Mouse (Mus musculus) erythroblast, embryonic 14.5 days (primary cell): ENCODE results near the gene Nr2f2. TPM values are rescaled to one million over a fixed set of nuclear protein-coding genes. Genes with fewer than 3 reads are reported as not detected.
A peak's percentile ranks its signal among the peaks of the same experiment; 100 is the strongest.

ENCODE experiments used
- H3K27me3 ChIP-seq: 2 replicates; pipeline ENCODE4 v1.6.1; 2012; ENCODE audit warnings: inconsistent platforms; ENCODE audit not compliant: control insufficient read depth
- H3K36me3 ChIP-seq: 2 replicates; pipeline ENCODE4 v1.6.1; 2012; ENCODE audit warnings: mild to moderate bottlenecking, inconsistent platforms; ENCODE audit not compliant: control insufficient read depth
- H3K4me1 ChIP-seq: 2 replicates; pipeline ENCODE4 v1.6.1; 2012; ENCODE audit warnings: inconsistent platforms; ENCODE audit not compliant: control insufficient read depth
- H3K4me3 ChIP-seq: replicated peaks from 2 replicates; pipeline ENCODE3; 2012; ENCODE audit warnings: moderate library complexity, mild to moderate bottlenecking, inconsistent platforms
- H3K9me3 ChIP-seq: 2 replicates; pipeline ENCODE4 v1.6.1; 2012; ENCODE audit warnings: low read length, inconsistent platforms, mixed read lengths; ENCODE audit not compliant: control insufficient read depth
- GATA1 ChIP-seq: IDR thresholded peaks from 2 replicates; pipeline ENCODE4 v1.6.1; 2012; ENCODE audit warnings: low read length, inconsistent platforms, mixed read lengths
- TAL1 ChIP-seq: IDR thresholded peaks from 3 replicates; pipeline ENCODE4 v1.6.1; 2012; ENCODE audit warnings: low read length, inconsistent platforms, mixed read lengths
- polyA plus RNA-seq: library from polyadenylated mRNA; stranded (reverse); fragments of >175 nt; gene quantifications from 2 replicates; pipeline ENCODE4 v1.2.3, GENCODE M21; 2012

Nr2f2 gene
- 0.15 TPM in 1 of 2 replicates, not detected in the other for polyA plus RNA-seq

GRCm38 (mm10) chr7:70365941-70366807 lies at the start of gene Nr2f2:
TSS of gene Nr2f2 (minus strand) at chr7:70366735.
- peak within 1 kb of the TSS; percentile 42 for H3K4me3 ChIP-seq

GRCm38 (mm10) chr7:70414461-70414860 lies 47.9 kb upstream of the Nr2f2 start:
- H3K36me3 ChIP-seq, result no peaks in the 10 kb centered on the region
- H3K9me3 ChIP-seq, result peaks cover 16% of the 10 kb centered on the region; the same call in 1 of the 2 replicates
- H3K4me1 ChIP-seq, result no peaks in the 10 kb centered on the region
- TF ChIP-seq GATA1, result no peak
- TF ChIP-seq TAL1, result no peak
- no peaks in the 10 kb centered on the region for H3K27me3 ChIP-seq
- H3K4me3 ChIP-seq, result no peak overlapping the region

More at GRCm38 (mm10) chr7:70365941-70366807, at the start of gene Nr2f2:
- Histone ChIP-seq H3K27me3 (peaks cover 97% of the 10 kb centered on the region), H3K4me1 (no peaks in the 10 kb centered on the region), H3K9me3 (no peaks in the 10 kb centered on the region; the same call in 1 of the 2 replicates), H3K36me3 (no peaks in the 10 kb centered on the region)
- TF ChIP-seq GATA1 (no peak), TAL1 (no peak)

GRCm38 (mm10) chr7:70413646-70414045 lies 47.1 kb upstream of the Nr2f2 start:
- Histone ChIP-seq H3K4me3 (no peak overlapping the region), H3K9me3 (peaks cover 16% of the 10 kb centered on the region; the same call in 1 of the 2 replicates), H3K4me1 (no peaks in the 10 kb centered on the region), H3K36me3 (no peaks in the 10 kb centered on the region), H3K27me3 (no peaks in the 10 kb centered on the region)
- TF ChIP-seq TAL1, result no peak
- TF ChIP-seq GATA1, result no peak

GRCm38 (mm10) chr7:70412900-70413299 lies 46.4 kb upstream of the Nr2f2 start:
- Histone ChIP-seq H3K4me1 (no peaks in the 10 kb centered on the region), H3K9me3 (peaks cover 16% of the 10 kb centered on the region; the same call in 1 of the 2 replicates), H3K4me3 (no peak overlapping the region), H3K36me3 (no peaks in the 10 kb centered on the region), H3K27me3 (no peaks in the 10 kb centered on the region)
- TF ChIP-seq GATA1 (no peak), TAL1 (no peak)

GRCm38 (mm10) chr7:70410350-70410749 lies 43.8 kb upstream of the Nr2f2 start:
- TF ChIP-seq GATA1, result no peak
- no peak for TF ChIP-seq TAL1
- Histone ChIP-seq H3K4me3 (no peak overlapping the region), H3K4me1 (no peaks in the 10 kb centered on the region), H3K36me3 (no peaks in the 10 kb centered on the region), H3K27me3 (no peaks in the 10 kb centered on the region), H3K9me3 (peaks cover 19% of the 10 kb centered on the region; the same call in 1 of the 2 replicates)

GRCm38 (mm10) chr7:70409890-70410289 lies 43.4 kb upstream of the Nr2f2 start:
- no peaks in the 10 kb centered on the region for H3K27me3 ChIP-seq
- H3K9me3 ChIP-seq, result peaks cover 19% of the 10 kb centered on the region; the same call in 1 of the 2 replicates
- H3K36me3 ChIP-seq, result no peaks in the 10 kb centered on the region
- H3K4me3 ChIP-seq, result no peak overlapping the region
- no peaks in the 10 kb centered on the region for H3K4me1 ChIP-seq
- TF ChIP-seq TAL1 (no peak), GATA1 (no peak)

GRCm38 (mm10) chr7:70408814-70409213 lies 42.3 kb upstream of the Nr2f2 start:
- Histone ChIP-seq H3K4me1 (no peaks in the 10 kb centered on the region), H3K4me3 (no peak overlapping the region), H3K36me3 (no peaks in the 10 kb centered on the region), H3K27me3 (no peaks in the 10 kb centered on the region), H3K9me3 (peaks cover 19% of the 10 kb centered on the region; the same call in 1 of the 2 replicates)
- TF ChIP-seq GATA1 (no peak), TAL1 (no peak)

- no peaks in the 10 kb centered on the region for H3K27me3 ChIP-seq
- H3K36me3 ChIP-seq, result no peaks in the 10 kb centered on the region
- peaks cover 15% of the 10 kb centered on the region; the same call in 1 of the 2 replicates for H3K9me3 ChIP-seq
- no peak overlapping the region for H3K4me3 ChIP-seq
- TF ChIP-seq GATA1, result no peak
- TF ChIP-seq TAL1, result no peak
- no peaks in the 10 kb centered on the region for H3K4me1 ChIP-seq
These were observed 40.6 kb upstream of the Nr2f2 start for GRCm38 (mm10) chr7:70407123-70407522.

- H3K4me3 ChIP-seq, result no peak overlapping the region
- no peaks in the 10 kb centered on the region for H3K4me1 ChIP-seq
- no peaks in the 10 kb centered on the region for H3K27me3 ChIP-seq
- no peaks in the 10 kb centered on the region for H3K36me3 ChIP-seq
- H3K9me3 ChIP-seq, result peaks cover 15% of the 10 kb centered on the region; the same call in 1 of the 2 replicates
- TF ChIP-seq GATA1 (no peak), TAL1 (no peak)
These were observed 40.0 kb upstream of the Nr2f2 start for GRCm38 (mm10) chr7:70406527-70406926.
